Mouse (Mus musculus) olfactory bulb, adult 2 months (tissue): ENCODE measurements around the gene Nlrc5.

Source experiments
- CTCF ChIP-seq: fragments of 200-500 bp; IDR thresholded peaks from 2 replicates; pipeline ENCODE4 v1.5.1; 2012; ENCODE audit warnings: low read depth, mild to moderate bottlenecking, low read length, moderate library complexity; ENCODE audit not compliant: insufficient read depth
- POLR2A ChIP-seq: fragments of 200-500 bp; IDR thresholded peaks from 2 replicates; pipeline ENCODE4 v1.6.1; 2012; ENCODE audit warnings: mild to moderate bottlenecking, low read depth, low read length, moderate library complexity; ENCODE audit not compliant: insufficient read depth

GRCm38 (mm10) chr8:94413509-94413908, 20.6 kb upstream of the Nlrc5 start:
- TF ChIP-seq CTCF (no peak), POLR2A (no peak)
